9 mouse cellular contexts compared by ENCODE assay signal in genomic region chr11:94988780-94989561, GRCm38 (mm10). TPM values are rescaled to one million over a fixed set of nuclear protein-coding genes. Genes with fewer than 3 reads are reported as not detected.
DNase-seq lines count a peak whose midpoint lies in the region; ATAC-seq and TF ChIP-seq lines count a peak whose summit lies in the region.
"Had no signal": no experiment of that assay in that cellular context is flagged by ENCODE, and none has a peak within 500 bp of the region (broad histone marks: within the 10 kb centered on the region; RNA-seq: fewer than 3 reads in every experiment).

No protein-coding gene starts in this region.

- no peaks in the 10 kb centered on the region for H3K36me3 ChIP-seq in liver, adult 2 months (ENCODE audit: control insufficient read depth, insufficient read depth, low read length)
- H3K36me3 ChIP-seq in forebrain, embryonic 12.5 days (replicated peaks), result no peaks in the 10 kb centered on the region
- H3K36me3 ChIP-seq in hindbrain, embryonic 13.5 days, result no peaks in the 10 kb centered on the region
- H3K36me3 ChIP-seq in midbrain, embryonic 12.5 days, result no peaks in the 10 kb centered on the region

- H3K27ac ChIP-seq in liver, adult 2 months (replicated peaks; ENCODE audit: insufficient read depth, low read depth, low read length), result peak overlapping the region; percentile 64
- H3K27ac ChIP-seq in forebrain, embryonic 12.5 days, result peak overlapping the region; percentile 94
- H3K27ac ChIP-seq in hindbrain, embryonic 13.5 days, result peak overlapping the region; percentile 97
- peak overlapping the region; percentile 91 for H3K27ac ChIP-seq in midbrain, embryonic 12.5 days (replicated peaks)

- ATAC-seq in forebrain, embryonic 12.5 days (ENCODE audit: low FRiP score), result no peak
- ATAC-seq in hindbrain, embryonic 13.5 days (ENCODE audit: low FRiP score), result no peak
- no peak for ATAC-seq in midbrain, embryonic 12.5 days (ENCODE audit: low FRiP score, low read depth)
- no peak for ATAC-seq in granulocyte monocyte progenitor cell, adult 5-6 weeks (replicated peaks; ENCODE audit: poor library complexity, severe bottlenecking)

- H3K9ac ChIP-seq in liver, adult 2 months (ENCODE audit: low read depth, low read length), result peak overlapping the region; percentile 20
- H3K9ac ChIP-seq in forebrain, embryonic 12.5 days, result peak overlapping the region; percentile 71
- peak overlapping the region; percentile 80 for H3K9ac ChIP-seq in hindbrain, embryonic 13.5 days
- H3K9ac ChIP-seq in midbrain, embryonic 12.5 days (replicated peaks), result peak overlapping the region; percentile 73

- 64% methylated on average over 10 of the region's 10 CpGs for WGBS in liver, adult 2 months
- 20% methylated on average over 10 of the region's 10 CpGs for WGBS in forebrain, embryonic 12.5 days
- WGBS in hindbrain, embryonic 13.5 days, result 25% methylated on average over 10 of the region's 10 CpGs
- 19% methylated on average over 10 of the region's 10 CpGs for WGBS in midbrain, embryonic 12.5 days

- TF ChIP-seq CTCF in liver, adult 2 months (IDR thresholded peaks at IDR 0.05; ENCODE audit: low read depth, low read length), result no peak

- peaks cover 4% of the 10 kb centered on the region; the same call in 1 of the 2 replicates for H3K79me2 ChIP-seq in liver, adult 2 months (ENCODE audit: control insufficient read depth, insufficient read depth, low read length)

- H3K4me1 ChIP-seq in liver, adult 2 months (ENCODE audit: control insufficient read depth, insufficient read depth, low read length), result peaks cover 4% of the 10 kb centered on the region; the same call in 1 of the 2 replicates
- peaks cover 59% of the 10 kb centered on the region for H3K4me1 ChIP-seq in forebrain, embryonic 12.5 days
- H3K4me1 ChIP-seq in hindbrain, embryonic 13.5 days (replicated peaks), result peaks cover 55% of the 10 kb centered on the region
- H3K4me1 ChIP-seq in midbrain, embryonic 12.5 days, result peaks cover 62% of the 10 kb centered on the region

- peak overlapping the region; percentile 97 for H3K4me2 ChIP-seq in forebrain, embryonic 12.5 days
- peak overlapping the region; percentile 100 for H3K4me2 ChIP-seq in hindbrain, embryonic 13.5 days
- H3K4me2 ChIP-seq in midbrain, embryonic 12.5 days (replicated peaks), result peak overlapping the region; percentile 98

- no peak overlapping the region; the same call in 1 of the 2 replicates for H3K4me3 ChIP-seq in liver, adult 2 months (ENCODE audit: insufficient read depth, low read depth, low read length)
- peak overlapping the region; percentile 54 for H3K4me3 ChIP-seq in forebrain, embryonic 12.5 days (replicated peaks)
- H3K4me3 ChIP-seq in hindbrain, embryonic 13.5 days, result peak overlapping the region; percentile 97
- H3K4me3 ChIP-seq in midbrain, embryonic 12.5 days, result peak overlapping the region; percentile 56

- H3K27me3 ChIP-seq in liver, adult 2 months (ENCODE audit: control insufficient read depth, insufficient read depth, low read length), result peaks cover 10% of the 10 kb centered on the region
- no peaks in the 10 kb centered on the region for H3K27me3 ChIP-seq in forebrain, embryonic 12.5 days
- H3K27me3 ChIP-seq in hindbrain, embryonic 13.5 days, result no peaks in the 10 kb centered on the region
- H3K27me3 ChIP-seq in midbrain, embryonic 12.5 days, result no peaks in the 10 kb centered on the region

- TF ChIP-seq POLR2A in liver, adult 2 months (IDR thresholded peaks at IDR 0.05; ENCODE audit: extremely low read depth, insufficient read depth, low read length), result no peak

- no peaks in the 10 kb centered on the region for H3K9me3 ChIP-seq in forebrain, embryonic 12.5 days
- H3K9me3 ChIP-seq in hindbrain, embryonic 13.5 days, result no peaks in the 10 kb centered on the region
- H3K9me3 ChIP-seq in midbrain, embryonic 12.5 days, result no peaks in the 10 kb centered on the region

- no peak for DNase-seq in liver, adult 2 months (ENCODE audit: extremely low read depth, low read depth, low spot score)
- DNase-seq in liver, result no peak
- DNase-seq in adrenal gland, adult 18-20 months (ENCODE audit: low spot score in 2 of 2), result peak; percentile 24 to 29
- DNase-seq in spleen, adult 12 weeks (ENCODE audit: low spot score), result no peak

RNA-seq across cellular contexts. Expression of gene Ppp1r9b, which starts 1.9 kb away (rescaled TPM):
- 2.6 and 4.0 TPM in 2 replicates for total RNA-seq in liver, adult 2 months (2014; rRNA removed)
- polyA plus RNA-seq in liver, adult 2 months (2012; rRNA removed), result 3.5 and 3.6 TPM in 2 replicates
- 100 to 1,000 TPM; 107 to 115 TPM for total RNA-seq in adrenal gland, adult 18-20 months (2021)
- polyA plus RNA-seq in forebrain, embryonic 12.5 days (2016; fragmentation: Nextera tagmentation; extraction: Ambion mirVana), result 16.6 and 17.7 TPM in 2 replicates
- 16.9 and 17.3 TPM in 2 replicates for polyA plus RNA-seq in hindbrain, embryonic 13.5 days (2015; fragmentation: Nextera tagmentation; extraction: Ambion mirVana)
- 15.7 and 17.7 TPM in 2 replicates for polyA plus RNA-seq in midbrain, embryonic 12.5 days (2016; fragmentation: Nextera tagmentation; extraction: Ambion mirVana)
- 50.3 and 61.7 TPM in 2 replicates for total RNA-seq in granulocyte monocyte progenitor cell, adult 5-6 weeks (2014; fragmentation: Nextera tagmentation)
- 67.7 and 71.9 TPM in 2 replicates for total RNA-seq in granulocyte monocyte progenitor cell, adult 5-6 weeks (2017)

RNA-seq across cellular contexts. Expression of gene Sgca, which starts 12.8 kb away (rescaled TPM):
- 0.09 TPM in 1 of 2 replicates, not detected in the other for total RNA-seq in liver, adult 2 months (2014; rRNA removed)
- not detected in 2 replicates for polyA plus RNA-seq in liver, adult 2 months (2012; rRNA removed)
- under 1 TPM in 1 of 2 experiments, not detected in 1; 0.80 TPM for total RNA-seq in adrenal gland, adult 18-20 months (2021)
- polyA plus RNA-seq in forebrain, embryonic 12.5 days (2016; fragmentation: Nextera tagmentation; extraction: Ambion mirVana), result not detected in 2 replicates
- 0.23 and 0.52 TPM in 2 replicates for polyA plus RNA-seq in hindbrain, embryonic 13.5 days (2015; fragmentation: Nextera tagmentation; extraction: Ambion mirVana)
- not detected in 2 replicates for polyA plus RNA-seq in midbrain, embryonic 12.5 days (2016; fragmentation: Nextera tagmentation; extraction: Ambion mirVana)
- total RNA-seq in granulocyte monocyte progenitor cell, adult 5-6 weeks (2014; fragmentation: Nextera tagmentation), result not detected in 2 replicates
- not detected in 2 replicates for total RNA-seq in granulocyte monocyte progenitor cell, adult 5-6 weeks (2017)
- total RNA-seq: neutrophil, adult 5-6 weeks had no signal

RNA-seq across cellular contexts. Expression of gene Samd14, which starts 20.7 kb away (rescaled TPM):
- 0.13 and 0.18 TPM in 2 replicates for total RNA-seq in liver, adult 2 months (2014; rRNA removed)
- 0.13 and 0.29 TPM in 2 replicates for polyA plus RNA-seq in liver, adult 2 months (2012; rRNA removed)
- 1 to 10 TPM; 3.7 TPM for total RNA-seq in adrenal gland, adult 18-20 months (2021)
- polyA plus RNA-seq in forebrain, embryonic 12.5 days (2016; fragmentation: Nextera tagmentation; extraction: Ambion mirVana), result 80.5 and 86.7 TPM in 2 replicates
- 132 and 142 TPM in 2 replicates for polyA plus RNA-seq in hindbrain, embryonic 13.5 days (2015; fragmentation: Nextera tagmentation; extraction: Ambion mirVana)
- 93.5 and 100 TPM in 2 replicates for polyA plus RNA-seq in midbrain, embryonic 12.5 days (2016; fragmentation: Nextera tagmentation; extraction: Ambion mirVana)
- 0.34 and 0.49 TPM in 2 replicates for total RNA-seq in granulocyte monocyte progenitor cell, adult 5-6 weeks (2014; fragmentation: Nextera tagmentation)
- 0.05 and 0.65 TPM in 2 replicates for total RNA-seq in granulocyte monocyte progenitor cell, adult 5-6 weeks (2017)

RNA-seq across cellular contexts. Expression of gene Hils1, which starts 21.6 kb away (rescaled TPM):
- total RNA-seq in liver, adult 2 months (2014; rRNA removed), result not detected in 2 replicates
- 0.19 TPM in 1 of 2 replicates, not detected in the other for polyA plus RNA-seq in liver, adult 2 months (2012; rRNA removed)
- total RNA-seq in adrenal gland, adult 18-20 months (2021), result not detected
- polyA plus RNA-seq in forebrain, embryonic 12.5 days (2016; fragmentation: Nextera tagmentation; extraction: Ambion mirVana), result not detected in 2 replicates
- polyA plus RNA-seq in hindbrain, embryonic 13.5 days (2015; fragmentation: Nextera tagmentation; extraction: Ambion mirVana), result not detected in 2 replicates
- not detected in 2 replicates for polyA plus RNA-seq in midbrain, embryonic 12.5 days (2016; fragmentation: Nextera tagmentation; extraction: Ambion mirVana)
- total RNA-seq in granulocyte monocyte progenitor cell, adult 5-6 weeks (2014; fragmentation: Nextera tagmentation), result not detected in 2 replicates
- not detected in 2 replicates for total RNA-seq in granulocyte monocyte progenitor cell, adult 5-6 weeks (2017)
- total RNA-seq: neutrophil, adult 5-6 weeks had no signal

RNA-seq across cellular contexts. Expression of gene Pdk2, which starts 52.2 kb away (rescaled TPM):
- total RNA-seq in liver, adult 2 months (2014; rRNA removed), result 17.7 and 30.9 TPM in 2 replicates
- 101 and 125 TPM in 2 replicates for polyA plus RNA-seq in liver, adult 2 months (2012; rRNA removed)
- 100 to 1,000 TPM in 1 of 2 experiments, 10 to 100 TPM in 1; 84.1 to 111 TPM for total RNA-seq in adrenal gland, adult 18-20 months (2021)
- polyA plus RNA-seq in forebrain, embryonic 12.5 days (2016; fragmentation: Nextera tagmentation; extraction: Ambion mirVana), result 17.3 and 19.4 TPM in 2 replicates
- polyA plus RNA-seq in hindbrain, embryonic 13.5 days (2015; fragmentation: Nextera tagmentation; extraction: Ambion mirVana), result 24.2 and 25.5 TPM in 2 replicates
- 19.1 and 22.7 TPM in 2 replicates for polyA plus RNA-seq in midbrain, embryonic 12.5 days (2016; fragmentation: Nextera tagmentation; extraction: Ambion mirVana)
- 8.5 and 9.8 TPM in 2 replicates for total RNA-seq in granulocyte monocyte progenitor cell, adult 5-6 weeks (2014; fragmentation: Nextera tagmentation)
- total RNA-seq in granulocyte monocyte progenitor cell, adult 5-6 weeks (2017), result 0.60 and 1.8 TPM in 2 replicates

Comparison
In these comparisons a context has a peak if more than half of its experiments do, and no peak if none do; other contexts are left out.
1. DNase-seq: peak in adrenal gland, adult 18-20 months (2 of 2); none in liver, adult 2 months (single experiment), liver (single experiment) and spleen, adult 12 weeks (single experiment).
2. H3K9ac ChIP-seq: peak in every context shown above with its lines; median percentile 80 in hindbrain, embryonic 13.5 days; 73 in midbrain, embryonic 12.5 days; 71 in forebrain, embryonic 12.5 days; 20 in liver, adult 2 months.
3. RNA of gene Samd14, which starts 20.7 kb away (polyA plus RNA-seq): 132 to 142 TPM in hindbrain, embryonic 13.5 days, 93.5 to 100 TPM in midbrain, embryonic 12.5 days and 80.5 to 86.7 TPM in forebrain, embryonic 12.5 days; 0.13 to 0.29 TPM in liver, adult 2 months; every median in the first group is over 10 times any median in the second.
4. Peak in every context shown above with its lines, with median percentiles within 50 percentile points of each other: H3K27ac ChIP-seq and H3K4me2 ChIP-seq.